Mouse (Mus musculus) natural killer cell, adult 2 months (primary cell): ENCODE data around the gene Sf3b5.

Experiments used
- DNase-seq, 2 experiments: peaks; one replicate each; pipeline ENCODE4 v3.0.0; 2022; ENCODE audit warnings: low spot score in 2 of 2

Sf3b5 gene

GRCm38 (mm10) chr10:13005043-13005442, at the start of gene Sf3b5:
Sf3b5 (plus strand) TSS chr10:13005343.
- DNase-seq, result no peak

GRCm38 (mm10) chr10:12955831-12956230, 49.3 kb upstream of the Sf3b5 start:
- no peak for DNase-seq

- no peak for DNase-seq
Observed at GRCm38 (mm10) chr10:12957271-12957670, 47.9 kb upstream of the Sf3b5 start.

GRCm38 (mm10) chr10:12961546-12961945, 43.6 kb upstream of the Sf3b5 start:
- no peak for DNase-seq

- no peak for DNase-seq
Observed at GRCm38 (mm10) chr10:12962238-12962637, 42.9 kb upstream of the Sf3b5 start.

GRCm38 (mm10) chr10:12963362-12964147, 41.6 kb upstream of the Sf3b5 start:
- peak; percentile 65 to 81 for DNase-seq

- DNase-seq, result peak; percentile 82 to 88
Observed at GRCm38 (mm10) chr10:12964151-12965075, 40.7 kb upstream of the Sf3b5 start, which contains the start of gene Stx11. Stx11 (minus strand) TSS chr10:12964298.

GRCm38 (mm10) chr10:12965669-12966180, 39.4 kb upstream of the Sf3b5 start:
- DNase-seq, result no peak

- no peak for DNase-seq
Observed at GRCm38 (mm10) chr10:12974572-12974971, 30.6 kb upstream of the Sf3b5 start.

- no peak for DNase-seq
Observed at GRCm38 (mm10) chr10:12975461-12975860, 29.7 kb upstream of the Sf3b5 start.

GRCm38 (mm10) chr10:12975957-12976356, 29.2 kb upstream of the Sf3b5 start:
- DNase-seq, result no peak

GRCm38 (mm10) chr10:12976552-12976951, 28.6 kb upstream of the Sf3b5 start:
- DNase-seq, result no peak

GRCm38 (mm10) chr10:12977787-12978212, 27.3 kb upstream of the Sf3b5 start:
- DNase-seq, result no peak

GRCm38 (mm10) chr10:12981071-12981470, 24.1 kb upstream of the Sf3b5 start:
- no peak for DNase-seq

- no peak for DNase-seq
Observed at GRCm38 (mm10) chr10:12983516-12983915, 21.6 kb upstream of the Sf3b5 start.

GRCm38 (mm10) chr10:12985028-12985427, 20.1 kb upstream of the Sf3b5 start:
- DNase-seq, result no peak

GRCm38 (mm10) chr10:12986485-12986884, 18.7 kb upstream of the Sf3b5 start:
- no peak for DNase-seq

GRCm38 (mm10) chr10:12986943-12987342, 18.2 kb upstream of the Sf3b5 start:
- no peak for DNase-seq

- no peak for DNase-seq
Observed at GRCm38 (mm10) chr10:12991953-12992352, 13.2 kb upstream of the Sf3b5 start.

- DNase-seq, result no peak
Observed at GRCm38 (mm10) chr10:12993411-12994039, 11.6 kb upstream of the Sf3b5 start.

- peak; percentile 83 to 87 for DNase-seq
Observed at GRCm38 (mm10) chr10:12996736-12997477, 8.2 kb upstream of the Sf3b5 start.
